ENCODE assay signal across 22 mouse cellular contexts in the genomic region with DNA sequence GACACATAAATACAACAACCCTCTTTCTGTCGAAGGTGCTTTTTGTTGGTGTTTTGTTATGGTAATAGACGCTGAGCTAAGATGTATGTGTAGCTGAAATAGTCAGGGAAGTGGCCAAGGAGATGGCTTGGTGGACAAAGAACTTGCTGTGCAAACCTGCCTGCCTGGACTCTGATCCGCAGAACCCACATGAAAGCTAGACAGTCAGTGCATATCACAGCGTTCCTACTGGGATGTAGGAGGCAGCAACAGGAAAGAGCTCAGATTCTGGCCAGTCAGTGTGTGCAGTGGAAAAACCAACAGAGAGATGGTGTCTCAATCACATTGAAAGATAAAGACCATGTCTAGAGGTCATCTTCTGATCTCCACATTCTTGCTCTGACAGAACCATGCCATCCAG.
DNase-seq lines count a peak whose midpoint lies in the region; ATAC-seq and TF ChIP-seq lines count a peak whose summit lies in the region.
"Had no signal": no experiment of that assay in that cellular context is flagged by ENCODE, and none has a peak within 500 bp of the region (broad histone marks: within the 10 kb centered on the region; RNA-seq: fewer than 3 reads in every experiment).

No protein-coding gene starts in this region.

- WGBS in lung, embryonic 15.5 days = 81% methylated on average over 4 of the region's 4 CpGs
- 75% methylated on average over 4 of the region's 4 CpGs for WGBS in midbrain, embryonic 11.5 days
- 80% methylated on average over 4 of the region's 4 CpGs for WGBS in midbrain, embryonic 13.5 days
- WGBS in stomach, embryonic 16.5 days = 71% methylated on average over 4 of the region's 4 CpGs
- WGBS in stomach, postnatal 0 days = 67% methylated on average over 4 of the region's 4 CpGs
- WGBS in kidney, embryonic 14.5 days = 83% methylated on average over 4 of the region's 4 CpGs
- WGBS in hindbrain, embryonic 12.5 days = 76% methylated on average over 4 of the region's 4 CpGs

- no peak for DNase-seq in lung, postnatal 10 days
- peak; percentile 12 for DNase-seq in midbrain, embryonic 11.5 days (ENCODE audit: low spot score, missing footprints)
- DNase-seq in stomach, postnatal 0 days (ENCODE audit: low spot score) = peak; percentile 53
- DNase-seq: adrenal gland, adult 2 months; adrenal gland, adult 8-10 months; adrenal gland, postnatal 10 days; adrenal gland, postnatal 14 days; adrenal gland, postnatal 25 days; adrenal gland, postnatal 36 days; B cell, adult 2 months; cerebellum, adult 11 months; cerebellum, adult 11-12 months had no signal

- H3K4me3 ChIP-seq in lung, embryonic 15.5 days = no peak overlapping the region
- H3K4me3 ChIP-seq in midbrain, embryonic 11.5 days (ENCODE audit: low read depth, low read length) = no peak overlapping the region
- H3K4me3 ChIP-seq in midbrain, embryonic 13.5 days (replicated peaks) = no peak overlapping the region
- H3K4me3 ChIP-seq in stomach, embryonic 16.5 days (replicated peaks; ENCODE audit: low read length) = no peak overlapping the region
- H3K4me3 ChIP-seq in stomach, postnatal 0 days (ENCODE audit: low read depth, low read length) = no peak overlapping the region
- H3K4me3 ChIP-seq in kidney, embryonic 14.5 days (ENCODE audit: low read length) = no peak overlapping the region
- no peak overlapping the region for H3K4me3 ChIP-seq in hindbrain, embryonic 12.5 days

- no peak overlapping the region for H3K4me2 ChIP-seq in lung, embryonic 15.5 days
- H3K4me2 ChIP-seq in midbrain, embryonic 11.5 days = no peak overlapping the region
- H3K4me2 ChIP-seq in midbrain, embryonic 13.5 days (replicated peaks) = no peak overlapping the region
- no peak overlapping the region for H3K4me2 ChIP-seq in stomach, embryonic 16.5 days (ENCODE audit: low read depth, low read length)
- H3K4me2 ChIP-seq in stomach, postnatal 0 days (replicated peaks; ENCODE audit: low read depth) = no peak overlapping the region
- H3K4me2 ChIP-seq in kidney, embryonic 14.5 days (replicated peaks; ENCODE audit: low read depth, low read length) = no peak overlapping the region
- H3K4me2 ChIP-seq in hindbrain, embryonic 12.5 days (replicated peaks) = no peak overlapping the region

- 0 out of 2 replicates have a peak, but pooled peaks cover 8% of the 10 kb centered on the region for H3K4me1 ChIP-seq in lung, embryonic 15.5 days
- H3K4me1 ChIP-seq in midbrain, embryonic 11.5 days (ENCODE audit: control insufficient read depth, insufficient read depth, low read length) = no peaks in the 10 kb centered on the region
- no peaks in the 10 kb centered on the region for H3K4me1 ChIP-seq in midbrain, embryonic 13.5 days (replicated peaks)
- H3K4me1 ChIP-seq in stomach, embryonic 16.5 days (ENCODE audit: control insufficient read depth, insufficient read depth, low read length) = 0 out of 2 replicates have a peak, but pooled peaks cover 3% of the 10 kb centered on the region
- no peaks in the 10 kb centered on the region for H3K4me1 ChIP-seq in stomach, postnatal 0 days (replicated peaks; ENCODE audit: control insufficient read depth, insufficient read depth)
- no peaks in the 10 kb centered on the region for H3K4me1 ChIP-seq in kidney, embryonic 14.5 days (ENCODE audit: control insufficient read depth, insufficient read depth, low read length)
- no peaks in the 10 kb centered on the region for H3K4me1 ChIP-seq in hindbrain, embryonic 12.5 days

- no peak for TF ChIP-seq CTCF in stomach, postnatal 0 days (IDR thresholded peaks at IDR 0.05; ENCODE audit: low read depth)

- no peak for ATAC-seq in lung, embryonic 15.5 days (ENCODE audit: borderline replicate concordance, extremely low read depth, low FRiP score, low TSS enrichment)
- ATAC-seq in midbrain, embryonic 11.5 days (ENCODE audit: low FRiP score) = no peak
- no peak for ATAC-seq in midbrain, embryonic 13.5 days
- ATAC-seq in stomach, embryonic 16.5 days (ENCODE audit: insufficient read depth, low FRiP score) = no peak
- ATAC-seq in stomach, postnatal 0 days (ENCODE audit: low FRiP score, low TSS enrichment) = peak; percentile 52
- no peak for ATAC-seq in kidney, embryonic 14.5 days (ENCODE audit: low FRiP score, low TSS enrichment)
- no peak for ATAC-seq in hindbrain, embryonic 12.5 days (ENCODE audit: low FRiP score)
- ATAC-seq: activated CD4-positive, CD25-positive, alpha-beta regulatory T cell, adult 4 months; CD4-positive, CD25-positive, alpha-beta regulatory T cell, adult 4 months; Patski had no signal

- no peaks in the 10 kb centered on the region for H3K36me3 ChIP-seq in lung, embryonic 15.5 days
- H3K36me3 ChIP-seq in midbrain, embryonic 11.5 days (ENCODE audit: control insufficient read depth, insufficient read depth, low read length) = no peaks in the 10 kb centered on the region
- no peaks in the 10 kb centered on the region for H3K36me3 ChIP-seq in midbrain, embryonic 13.5 days
- no peaks in the 10 kb centered on the region for H3K36me3 ChIP-seq in stomach, embryonic 16.5 days (ENCODE audit: control insufficient read depth, insufficient read depth, low read length)
- no peaks in the 10 kb centered on the region for H3K36me3 ChIP-seq in stomach, postnatal 0 days (ENCODE audit: control insufficient read depth, insufficient read depth, low read length)
- H3K36me3 ChIP-seq in kidney, embryonic 14.5 days (ENCODE audit: control insufficient read depth, insufficient read depth, low read length) = no peaks in the 10 kb centered on the region
- H3K36me3 ChIP-seq in hindbrain, embryonic 12.5 days = no peaks in the 10 kb centered on the region
- H3K36me3 ChIP-seq: G1E had no signal

- no peaks in the 10 kb centered on the region for H3K27me3 ChIP-seq in lung, embryonic 15.5 days
- no peaks in the 10 kb centered on the region for H3K27me3 ChIP-seq in midbrain, embryonic 11.5 days (ENCODE audit: control insufficient read depth, insufficient read depth, low read length)
- H3K27me3 ChIP-seq in midbrain, embryonic 13.5 days = 0 out of 2 replicates have a peak, but pooled peaks cover 8% of the 10 kb centered on the region
- H3K27me3 ChIP-seq in stomach, embryonic 16.5 days (ENCODE audit: control insufficient read depth, insufficient read depth, low read length) = no peaks in the 10 kb centered on the region
- no peaks in the 10 kb centered on the region for H3K27me3 ChIP-seq in stomach, postnatal 0 days (ENCODE audit: control insufficient read depth, insufficient read depth, low read length)
- no peaks in the 10 kb centered on the region for H3K27me3 ChIP-seq in kidney, embryonic 14.5 days (ENCODE audit: control insufficient read depth, insufficient read depth, low read length)
- H3K27me3 ChIP-seq in hindbrain, embryonic 12.5 days = no peaks in the 10 kb centered on the region
- H3K27me3 ChIP-seq: CH12.LX, Patski had no signal

- TF ChIP-seq EP300 in stomach, postnatal 0 days (optimal IDR thresholded peaks at IDR 0.05) = no peak

- no peaks in the 10 kb centered on the region for H3K9me3 ChIP-seq in lung, embryonic 15.5 days
- no peaks in the 10 kb centered on the region for H3K9me3 ChIP-seq in midbrain, embryonic 11.5 days (ENCODE audit: control insufficient read depth, low read length)
- H3K9me3 ChIP-seq in midbrain, embryonic 13.5 days = no peaks in the 10 kb centered on the region
- H3K9me3 ChIP-seq in stomach, embryonic 16.5 days (replicated peaks; ENCODE audit: control insufficient read depth, low read length) = no peaks in the 10 kb centered on the region
- no peaks in the 10 kb centered on the region for H3K9me3 ChIP-seq in stomach, postnatal 0 days (ENCODE audit: control insufficient read depth, low read length)
- no peaks in the 10 kb centered on the region for H3K9me3 ChIP-seq in kidney, embryonic 14.5 days (ENCODE audit: control insufficient read depth, low read length)
- no peaks in the 10 kb centered on the region for H3K9me3 ChIP-seq in hindbrain, embryonic 12.5 days (replicated peaks)

- H3K27ac ChIP-seq in lung, embryonic 15.5 days = 0 out of 2 replicates have a peak overlapping the region, but pooled peaks have one; percentile 61
- no peak overlapping the region for H3K27ac ChIP-seq in midbrain, embryonic 11.5 days (ENCODE audit: low read depth, low read length)
- no peak overlapping the region for H3K27ac ChIP-seq in midbrain, embryonic 13.5 days
- peak overlapping the region; percentile 62; the same call in 1 of the 2 replicates for H3K27ac ChIP-seq in stomach, embryonic 16.5 days (ENCODE audit: low read length)
- no peak overlapping the region for H3K27ac ChIP-seq in stomach, postnatal 0 days (replicated peaks)
- H3K27ac ChIP-seq in kidney, embryonic 14.5 days (ENCODE audit: low read depth, low read length) = no peak overlapping the region
- H3K27ac ChIP-seq in hindbrain, embryonic 12.5 days = no peak overlapping the region

- H3K9ac ChIP-seq in lung, embryonic 15.5 days = no peak overlapping the region
- H3K9ac ChIP-seq in midbrain, embryonic 11.5 days (ENCODE audit: low read length) = no peak overlapping the region
- no peak overlapping the region for H3K9ac ChIP-seq in midbrain, embryonic 13.5 days (replicated peaks)
- H3K9ac ChIP-seq in stomach, embryonic 16.5 days (ENCODE audit: low read length) = no peak overlapping the region
- H3K9ac ChIP-seq in stomach, postnatal 0 days (ENCODE audit: low read length) = no peak overlapping the region
- H3K9ac ChIP-seq in kidney, embryonic 14.5 days (ENCODE audit: low read depth, low read length) = no peak overlapping the region
- H3K9ac ChIP-seq in hindbrain, embryonic 12.5 days = no peak overlapping the region

Comparison
In these comparisons a context has a peak if more than half of its experiments do, and no peak if none do; other contexts are left out.
1. H3K27ac ChIP-seq: peak in lung, embryonic 15.5 days (single experiment) and stomach, embryonic 16.5 days (single experiment); none in midbrain, embryonic 11.5 days (single experiment), midbrain, embryonic 13.5 days (single experiment), stomach, postnatal 0 days (single experiment), kidney, embryonic 14.5 days (single experiment) and hindbrain, embryonic 12.5 days (single experiment).